Mouse (Mus musculus): ENCODE results near the gene Uba1.

Uba1 gene

DNA sequence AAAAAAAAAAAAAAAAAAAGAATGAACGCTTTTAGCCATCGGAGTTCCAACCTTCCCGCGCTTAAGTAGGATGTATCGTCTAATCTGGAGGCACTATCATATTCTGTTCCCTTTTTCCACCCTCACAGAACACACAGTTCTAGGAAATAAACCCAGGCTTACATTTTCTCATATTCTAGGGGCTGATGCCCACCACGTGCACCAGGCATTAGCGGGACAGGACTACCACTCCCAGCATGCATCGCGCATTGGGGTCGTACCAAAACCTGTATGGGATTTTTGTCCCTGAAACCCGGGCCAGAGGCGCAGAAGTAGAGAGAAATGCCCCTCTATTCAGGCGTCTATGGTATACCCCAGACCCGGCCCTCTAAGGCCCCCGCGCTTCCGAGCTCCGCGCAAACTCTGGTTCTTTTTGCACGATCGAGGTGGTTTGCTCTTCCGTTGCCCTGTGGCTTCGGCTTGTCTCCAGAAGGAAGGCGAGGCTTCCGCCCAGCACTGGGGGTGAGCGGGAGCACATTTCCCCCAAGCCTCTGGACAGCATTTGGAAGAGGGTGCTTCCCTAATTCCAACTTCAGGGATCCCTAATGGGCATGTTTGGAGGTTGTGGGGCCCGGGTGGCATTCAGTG is at the start of gene Uba1:
Uba1 (plus strand) TSS at position 301 of the 627 bp plus-strand sequence.
- peak; percentile 73 to 83 for DNase-seq

DNA sequence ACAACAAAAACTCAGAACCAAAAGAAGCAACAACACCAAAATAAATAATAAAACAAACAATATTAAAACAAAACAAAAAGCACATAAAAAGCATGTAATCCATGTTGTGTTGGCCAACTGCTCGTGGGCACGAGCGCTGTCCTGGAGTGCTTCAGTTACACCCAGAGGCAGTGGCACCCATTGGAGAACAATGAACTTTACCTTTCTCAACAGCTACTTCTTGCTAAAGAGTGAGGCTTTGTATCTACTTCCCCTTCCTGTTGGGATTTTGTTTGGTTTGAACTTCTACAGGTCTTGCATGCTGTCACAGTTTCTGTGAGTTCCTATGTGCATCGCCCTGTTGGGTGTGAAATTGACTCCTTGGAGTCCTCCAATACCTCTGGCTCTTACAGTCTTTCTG is 49.6 kb upstream of the Uba1 start:
- no peak for DNase-seq

DNA sequence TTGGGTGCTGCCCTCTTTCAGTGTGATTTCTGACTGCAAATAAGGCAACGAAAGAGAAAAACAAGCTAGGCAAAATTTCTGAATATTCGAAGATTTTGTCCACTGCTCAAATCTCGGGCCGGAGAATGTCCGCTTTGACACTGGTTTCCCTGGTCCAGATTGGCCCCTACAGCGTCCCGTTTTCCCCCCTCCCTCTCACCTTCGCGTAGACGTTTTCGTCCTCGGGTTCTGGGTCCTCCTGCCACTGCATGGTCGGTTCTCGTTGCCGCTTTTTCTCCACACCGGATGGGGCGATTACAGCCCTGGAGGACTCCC is 41.3 kb upstream of the Uba1 start:
- no peak for DNase-seq

DNA sequence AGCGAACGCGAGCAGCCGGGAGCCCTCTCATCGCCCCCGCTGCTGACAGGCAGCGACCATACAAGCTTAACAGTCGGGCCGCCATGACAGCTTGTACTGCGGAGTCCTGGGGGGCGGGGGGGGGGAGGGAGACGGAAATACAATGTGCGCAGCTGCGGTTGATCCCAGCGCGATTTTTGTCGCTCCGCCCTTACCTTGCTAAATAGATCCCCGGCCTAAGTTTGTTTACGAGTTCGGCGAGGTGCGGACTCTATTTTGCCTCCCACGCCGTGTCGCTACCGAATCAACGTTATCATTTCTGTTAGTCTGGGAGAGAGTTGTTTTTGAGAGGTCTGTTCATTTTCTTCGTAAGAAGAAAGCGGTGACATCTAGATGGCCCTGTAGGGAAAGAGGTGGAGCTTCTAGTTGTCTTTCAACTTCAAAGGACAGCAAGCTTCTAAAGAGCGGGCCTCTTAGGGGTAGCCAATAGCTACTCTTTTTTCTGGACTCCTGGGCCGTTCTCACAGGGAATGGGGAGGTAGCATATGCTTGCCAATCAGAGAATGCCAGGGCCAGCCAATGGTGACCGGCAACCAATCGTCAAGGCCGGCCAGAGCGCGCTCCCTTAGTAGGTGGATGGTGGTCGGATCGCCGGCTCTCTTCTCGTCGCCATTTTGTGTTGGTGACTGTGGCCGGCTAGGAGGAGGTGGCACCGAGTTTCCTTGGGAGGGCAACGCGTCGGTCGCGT is 40.8 kb upstream of the Uba1 start, which contains the start of the genes Rbm10 and Ndufb11:
Rbm10 (plus strand) TSS at position 328 of the 727 bp plus-strand sequence.
Ndufb11 (minus strand) TSS at position 444 of the 727 bp plus-strand sequence.
- DNase-seq = peak; percentile 83 to 93

DNA sequence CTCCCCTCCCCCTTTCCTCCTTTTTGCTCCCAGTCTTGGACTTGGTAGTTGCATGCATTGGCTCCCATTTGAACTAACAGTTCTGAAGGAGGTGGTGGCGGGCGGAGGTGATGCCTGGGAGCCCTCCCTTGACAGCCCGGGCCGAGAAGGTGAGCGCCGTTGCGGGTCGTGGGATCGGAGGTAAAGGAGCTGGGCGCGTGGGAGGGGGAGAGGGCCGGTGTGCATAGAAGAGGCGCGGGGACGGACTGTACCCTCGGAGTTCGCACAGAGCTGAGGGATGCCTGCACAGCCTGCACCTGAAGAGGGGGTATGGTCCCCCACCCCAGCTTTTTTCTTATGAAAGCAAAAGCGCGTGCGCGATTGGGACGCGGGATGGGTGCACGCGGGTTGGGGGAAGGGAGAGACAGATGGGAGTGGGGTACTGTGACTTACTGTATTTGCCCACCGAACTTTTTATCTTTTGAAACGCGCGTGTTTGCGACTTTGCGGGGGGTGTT is 40.2 kb upstream of the Uba1 start:
- DNase-seq = peak in 1 of 2 experiments; percentile 14

DNA sequence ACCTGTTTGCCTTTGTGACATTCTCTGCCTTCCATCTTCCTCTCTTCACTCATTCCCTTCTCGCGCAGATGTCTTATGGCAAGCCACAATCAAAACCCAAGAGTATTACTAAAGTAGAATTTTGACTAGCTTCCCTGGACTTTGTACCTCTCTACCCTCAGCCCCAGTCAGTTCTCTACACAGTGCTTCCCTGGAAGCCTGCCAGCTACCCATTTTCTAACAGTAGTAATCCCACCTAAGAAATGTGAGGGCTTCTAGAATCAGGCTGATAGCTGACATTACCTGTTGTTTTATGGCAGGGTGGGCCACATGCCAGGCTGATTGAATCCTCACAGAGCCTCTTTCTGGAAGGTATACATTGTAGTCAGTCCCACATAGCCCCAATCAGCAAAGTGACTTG is 20.0 kb upstream of the Uba1 start:
- peak; percentile 41 to 60 for DNase-seq

DNA sequence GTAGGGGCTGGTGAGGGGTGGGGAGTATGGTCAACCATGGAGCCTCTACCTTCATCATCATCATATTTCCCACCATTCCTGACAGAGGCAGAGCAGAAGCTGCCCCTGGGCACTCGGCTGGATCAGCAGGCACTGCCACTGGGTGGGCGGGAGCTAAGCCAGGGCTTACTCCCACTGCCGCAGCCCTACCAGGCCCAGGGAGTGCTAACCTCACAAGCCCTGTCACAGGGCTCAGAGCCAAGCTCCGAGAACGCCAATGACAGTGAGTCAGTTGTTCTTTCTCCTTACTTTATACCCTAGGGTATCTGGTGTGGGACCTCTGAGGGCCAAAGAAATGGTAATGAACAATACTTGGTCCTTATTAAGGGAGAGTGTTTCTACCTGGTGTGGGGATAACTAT is 13.3 kb upstream of the Uba1 start:
- DNase-seq = peak in 1 of 2 experiments; percentile 44

DNA sequence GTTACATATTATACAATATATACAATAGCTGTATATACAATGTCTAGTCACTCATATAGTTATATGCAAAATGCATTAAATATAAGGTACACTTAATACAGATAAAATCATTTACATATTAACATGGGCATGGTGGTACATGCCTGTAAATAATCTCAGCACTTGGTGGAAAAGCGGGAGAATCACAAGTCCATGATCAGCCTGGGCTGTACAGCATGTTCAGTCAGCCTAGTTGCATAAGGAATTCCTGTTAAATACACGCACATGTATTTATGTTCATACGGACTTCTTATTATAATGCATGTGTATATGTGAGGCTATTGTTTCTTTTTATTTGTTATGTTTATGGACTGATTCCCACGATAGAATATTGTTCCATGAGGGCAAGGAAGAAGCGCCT is 533 bp upstream of the Uba1 start:
- DNase-seq = no peak

DNA sequence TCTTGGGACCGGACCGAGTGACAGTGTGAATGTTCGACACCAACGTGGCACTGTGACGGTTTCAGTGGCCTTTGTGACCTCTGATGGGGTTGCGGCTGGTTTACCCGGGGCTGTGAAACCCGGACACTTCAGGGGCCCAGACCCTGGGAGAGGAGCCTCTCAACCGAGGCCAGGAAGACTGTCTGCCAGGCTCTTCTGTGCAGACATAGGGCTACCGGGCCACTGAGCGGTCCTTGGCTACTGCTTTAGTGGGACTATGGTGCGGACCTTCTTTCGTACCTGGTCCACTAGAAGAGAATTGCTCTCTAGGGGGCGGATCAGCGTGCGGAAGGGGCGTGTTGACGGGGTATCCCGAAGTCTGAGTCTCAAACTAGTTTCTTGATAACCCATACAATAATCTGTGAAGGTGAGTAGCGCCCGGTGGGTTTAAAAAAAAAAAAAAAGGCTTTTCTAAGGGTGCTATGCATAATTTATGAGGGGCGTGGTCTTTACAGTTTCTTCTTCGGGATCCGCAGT is 823 bp downstream of the Uba1 start:
- DNase-seq = peak in 1 of 2 experiments; percentile 5

DNA sequence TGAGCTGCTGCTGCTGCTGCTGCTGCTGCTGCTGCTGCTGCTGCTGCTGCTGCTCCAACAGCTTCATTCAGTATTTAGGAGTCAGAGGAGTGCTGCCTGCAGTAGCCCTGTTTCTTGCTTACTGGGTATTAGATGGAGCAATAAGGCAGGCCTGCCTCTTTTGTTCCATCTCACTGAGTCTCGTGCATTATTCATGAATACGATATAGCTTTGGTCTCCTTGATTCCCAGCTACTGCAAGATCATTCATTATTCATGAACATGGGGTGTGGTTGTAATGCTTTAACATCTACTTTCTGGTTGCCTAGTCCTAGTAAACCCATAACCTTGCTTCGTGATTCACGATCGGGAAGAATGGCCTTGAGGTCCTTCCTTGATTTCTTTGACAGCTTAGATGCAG is 4.2 kb downstream of the Uba1 start:
- DNase-seq = peak in 1 of 2 experiments; percentile 6

DNA sequence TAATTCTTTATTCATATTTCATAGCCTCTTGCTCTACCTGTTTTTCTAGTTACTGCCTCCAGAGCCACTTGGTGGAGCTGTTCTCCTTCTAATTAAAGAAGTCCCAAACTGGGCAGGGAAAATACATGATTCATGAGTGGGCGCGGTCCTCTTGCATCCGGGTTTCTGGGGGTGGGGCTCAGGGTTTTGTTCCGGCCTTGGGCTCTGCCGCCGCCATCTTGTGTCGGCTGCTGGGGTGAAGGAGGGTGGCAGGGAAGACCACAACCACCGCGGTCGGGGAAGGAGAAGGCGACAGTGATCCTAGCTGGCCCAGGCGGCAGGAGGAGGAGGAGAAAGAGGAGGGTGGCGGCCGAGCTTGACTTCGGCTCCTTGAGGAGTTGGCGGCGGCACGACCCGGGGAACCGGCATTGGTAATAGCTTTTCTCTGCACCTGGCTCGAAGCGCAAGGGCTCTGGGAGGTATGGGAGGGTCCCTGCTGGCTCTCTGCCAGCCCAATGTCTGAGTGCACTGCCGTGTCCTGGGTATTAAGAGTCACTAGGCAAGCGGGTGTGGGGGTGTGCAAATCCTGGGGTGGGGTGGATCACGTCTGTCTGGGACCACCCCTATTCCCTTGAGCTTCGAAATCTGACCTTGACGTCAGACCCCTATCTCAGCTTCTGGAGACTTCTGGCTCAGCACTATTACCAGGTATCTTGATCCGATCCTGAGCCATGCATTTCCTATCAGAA is 4.8 kb downstream of the Uba1 start:
- DNase-seq = peak; percentile 90 to 91

DNA sequence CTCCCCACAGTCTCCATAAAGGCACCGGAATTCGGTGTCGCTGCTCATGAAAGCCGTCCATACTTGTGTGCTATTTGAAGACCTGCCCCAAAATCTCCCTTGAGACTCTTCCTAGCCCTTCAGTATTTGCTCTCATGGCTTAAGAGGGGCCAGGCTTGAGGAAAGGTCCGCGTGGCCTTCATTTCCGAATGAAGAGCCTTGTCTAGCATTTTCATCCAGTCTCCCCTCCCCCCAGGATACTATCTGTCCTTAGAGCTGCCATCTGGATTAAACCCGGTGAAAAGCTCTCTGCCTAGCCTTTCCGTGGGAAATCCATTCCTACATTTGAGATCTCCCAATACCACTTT is 5.3 kb downstream of the Uba1 start:
- peak in 1 of 2 experiments; percentile 10 for DNase-seq

DNA sequence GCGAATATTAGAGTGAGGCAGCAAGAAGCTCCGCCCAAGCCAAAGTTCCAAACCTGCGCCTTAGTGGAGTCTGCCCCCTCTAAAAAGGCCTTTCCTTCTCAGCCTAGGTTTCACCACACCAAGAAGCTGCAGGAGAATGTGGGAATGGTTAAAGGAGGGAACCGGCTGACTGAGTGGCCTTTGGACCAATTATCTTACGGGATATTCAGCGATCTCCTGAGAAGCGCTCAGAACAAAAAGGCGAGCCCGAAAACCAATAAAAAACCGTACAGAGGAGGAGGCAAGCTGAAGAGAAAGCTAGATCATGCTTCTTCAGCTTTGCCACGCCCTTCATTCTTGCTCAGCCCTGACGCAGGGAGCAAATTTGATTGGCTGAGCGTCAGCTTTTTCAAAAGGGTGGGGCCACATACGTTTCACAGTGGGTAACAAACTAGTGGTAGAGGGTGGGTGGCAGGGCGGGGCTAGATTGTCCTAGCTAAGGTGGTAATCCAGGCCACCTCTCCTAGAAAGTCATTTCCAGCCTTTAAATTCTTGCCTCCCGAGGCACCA is 29.5 kb downstream of the Uba1 start, which contains the start of gene Cdk16:
Cdk16 (plus strand) TSS at position 436 of the 549 bp plus-strand sequence.
- DNase-seq = peak; percentile 90 to 95

DNA sequence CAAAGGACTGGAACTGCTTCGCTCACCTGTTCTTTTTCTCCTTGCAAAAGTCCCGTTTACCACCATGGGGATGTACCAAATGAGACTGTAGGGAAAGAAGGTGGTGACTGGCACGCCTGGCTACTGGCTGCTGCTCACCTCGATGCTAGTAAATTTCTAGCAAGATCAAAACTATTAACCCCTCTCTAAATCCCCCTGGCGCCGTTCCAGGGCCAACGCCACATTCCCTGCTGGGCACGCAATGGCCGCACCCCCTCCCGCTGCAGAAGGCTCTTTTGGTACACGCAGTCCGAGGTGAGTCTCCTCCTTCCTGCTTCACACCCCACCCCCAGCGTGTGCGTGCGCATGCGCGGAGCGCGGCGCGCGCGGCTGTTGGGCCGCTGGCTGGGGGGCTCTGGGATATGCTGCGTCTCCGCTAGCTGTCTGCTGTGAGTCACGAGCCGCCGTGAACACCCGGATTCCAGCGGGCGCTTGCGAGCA is 30.0 kb downstream of the Uba1 start:
- peak; percentile 79 to 91 for DNase-seq

DNA sequence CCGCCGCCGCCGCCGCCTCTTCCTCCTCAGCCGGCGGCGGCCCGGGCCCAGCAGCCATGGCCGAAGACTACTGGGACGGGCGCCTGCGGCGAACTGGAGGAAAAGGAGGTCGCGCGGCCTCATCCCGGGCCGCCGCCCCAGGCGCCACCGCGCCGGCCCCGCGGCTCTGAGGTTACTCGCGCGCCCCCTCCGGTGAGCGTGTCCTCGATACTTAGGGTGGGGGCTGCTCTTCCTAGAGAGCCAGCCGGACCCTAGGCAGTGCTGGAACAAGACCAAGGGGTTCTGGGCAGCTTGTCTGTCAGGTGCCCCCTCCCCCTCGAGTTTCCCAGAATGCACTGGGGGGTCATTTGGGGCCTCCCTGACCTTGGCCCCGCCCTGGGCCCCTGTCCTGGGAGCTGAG is 30.5 kb downstream of the Uba1 start:
- peak; percentile 66 to 84 for DNase-seq

DNA sequence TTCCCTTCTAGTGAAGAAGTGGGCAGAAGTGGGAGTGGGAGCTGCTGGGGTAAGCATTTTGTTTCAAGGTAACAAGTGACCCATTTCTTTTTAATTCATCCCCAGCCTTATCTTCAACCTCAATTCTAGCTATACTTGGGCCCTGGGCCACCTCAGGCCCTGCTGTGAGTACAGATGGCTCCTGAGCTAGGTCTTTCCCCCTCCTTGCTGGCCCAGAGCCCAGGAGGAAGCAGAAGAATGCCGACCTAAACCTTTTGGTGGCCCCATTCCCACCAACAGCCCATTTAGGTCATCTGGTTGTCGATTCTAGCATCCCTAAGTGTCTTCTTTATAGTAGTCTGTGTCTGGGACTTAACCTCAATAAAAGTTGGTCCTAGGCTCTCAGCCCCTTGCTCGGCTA is 33.4 kb downstream of the Uba1 start:
- DNase-seq = no peak

DNA sequence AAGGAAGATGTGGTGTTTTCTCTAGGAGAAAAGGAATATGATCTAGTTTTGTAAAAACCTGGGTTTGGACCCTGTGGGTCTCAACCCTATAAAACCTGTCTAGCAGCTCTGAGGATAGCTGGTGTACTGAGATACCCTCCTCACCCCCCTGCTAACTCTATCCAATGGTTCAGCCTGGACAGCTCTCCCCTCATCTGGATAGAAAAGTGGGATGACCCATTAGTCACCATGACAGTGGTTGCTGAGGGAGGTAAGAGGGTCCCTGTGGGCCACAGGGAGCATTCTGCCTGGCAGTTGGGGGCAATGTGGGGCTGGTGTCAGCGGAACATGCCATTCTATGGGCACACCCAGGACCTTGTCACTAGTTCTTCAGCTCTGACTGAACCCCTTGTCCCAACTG is 34.5 kb downstream of the Uba1 start:
- DNase-seq = no peak

DNA sequence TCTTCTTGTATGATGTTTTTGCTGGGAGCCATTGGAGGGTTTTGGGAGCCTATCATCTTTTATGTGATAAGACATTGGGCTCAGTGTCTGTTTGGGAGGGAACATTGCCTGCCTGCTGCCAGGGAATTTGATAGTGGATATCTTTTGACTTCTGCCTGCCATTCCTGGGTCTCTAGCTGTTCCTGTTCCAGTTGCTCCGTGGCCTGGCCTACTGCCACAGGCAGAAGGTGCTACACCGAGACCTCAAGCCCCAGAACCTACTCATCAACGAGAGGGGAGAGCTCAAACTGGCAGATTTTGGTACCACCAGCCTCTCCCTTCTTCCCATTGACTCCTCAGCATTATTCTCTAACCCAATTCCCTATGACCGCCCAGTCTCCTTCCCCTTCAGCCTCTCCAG is 37.7 kb downstream of the Uba1 start:
- DNase-seq = no peak

DNA sequence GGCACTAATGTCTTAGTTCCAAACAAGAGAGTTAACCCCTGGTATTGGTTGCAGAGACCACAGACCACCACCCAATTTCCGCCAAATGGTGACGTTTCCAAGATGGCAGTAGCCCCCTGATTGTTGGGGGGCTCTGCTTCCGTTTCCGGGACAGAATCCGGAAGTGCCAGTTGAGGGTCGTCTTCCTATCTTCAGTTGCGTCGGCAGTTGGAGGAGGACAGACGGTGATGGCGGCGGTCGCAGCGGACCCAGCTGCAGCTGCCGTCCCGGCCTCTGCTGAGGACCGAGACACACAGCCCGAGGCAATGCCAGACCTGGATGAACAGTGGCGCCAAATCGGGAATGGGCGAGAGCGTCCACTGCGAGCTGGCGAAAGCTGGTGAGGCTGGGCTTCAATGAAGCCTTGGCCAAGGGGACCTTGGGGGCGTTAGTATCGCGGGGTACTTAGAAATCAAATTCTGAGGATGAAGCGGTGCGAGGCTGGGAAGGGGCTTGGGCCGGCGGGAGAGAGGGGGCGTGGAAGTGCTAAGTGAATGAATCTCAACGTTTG is 45.7 kb downstream of the Uba1 start, which contains the start of gene Usp11:
Usp11 (plus strand) TSS at position 166 of the 550 bp plus-strand sequence.
- DNase-seq = peak in 1 of 2 experiments; percentile 12

DNA sequence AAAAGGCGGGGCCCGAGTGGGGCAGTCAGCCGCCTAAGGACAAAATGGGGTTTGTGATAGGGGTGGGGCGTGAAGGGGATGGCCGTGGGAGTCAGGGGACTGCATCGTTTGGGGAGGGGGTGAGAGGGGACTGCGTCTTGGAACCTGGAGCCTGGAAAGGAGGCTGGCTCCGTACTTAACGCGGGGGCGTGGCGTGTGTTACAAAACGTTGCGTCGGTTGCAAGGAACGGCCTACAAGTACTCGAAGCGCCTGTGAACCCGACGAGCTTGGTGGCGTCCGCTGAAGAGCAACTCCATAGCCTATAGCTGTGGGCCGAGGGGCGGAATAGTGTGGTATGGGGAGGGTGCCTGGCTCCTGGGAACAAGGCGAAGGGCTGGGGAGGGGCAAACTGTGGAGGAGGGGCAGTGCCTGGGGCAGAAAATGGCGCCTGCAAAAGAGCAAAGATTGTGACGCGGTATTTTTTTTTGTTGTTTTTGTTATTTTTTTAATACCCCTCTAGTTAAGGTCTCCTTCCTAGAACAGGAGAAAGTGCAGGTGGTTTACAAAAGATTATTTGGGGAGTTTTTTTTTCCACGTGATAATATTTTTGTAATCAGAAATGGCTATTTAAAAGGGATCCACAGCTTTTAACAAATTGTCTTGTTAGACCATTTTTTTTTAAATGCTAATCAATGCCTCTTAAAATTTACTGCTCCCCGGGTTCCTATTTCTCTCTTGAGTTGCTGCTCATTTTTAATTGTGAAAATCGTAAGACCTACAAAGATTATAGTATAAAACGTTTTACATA is 46.4 kb downstream of the Uba1 start:
- DNase-seq = peak; percentile 79 to 89

DNA sequence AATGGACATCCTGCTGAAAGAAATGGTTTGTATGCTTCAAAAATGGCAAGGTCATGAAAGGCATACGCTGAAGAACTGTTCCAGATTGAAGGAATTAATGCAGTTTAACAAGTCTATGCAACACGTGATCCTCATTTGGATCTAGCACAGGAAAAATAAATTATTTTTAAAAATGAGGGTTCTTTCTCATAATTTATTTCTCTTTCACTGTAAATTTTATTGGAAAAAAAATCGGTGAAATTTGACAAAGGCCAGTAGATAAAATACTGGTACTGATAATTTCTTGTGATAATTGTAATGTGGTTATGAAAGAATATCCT is 46.9 kb downstream of the Uba1 start:
- no peak for DNase-seq

DNA sequence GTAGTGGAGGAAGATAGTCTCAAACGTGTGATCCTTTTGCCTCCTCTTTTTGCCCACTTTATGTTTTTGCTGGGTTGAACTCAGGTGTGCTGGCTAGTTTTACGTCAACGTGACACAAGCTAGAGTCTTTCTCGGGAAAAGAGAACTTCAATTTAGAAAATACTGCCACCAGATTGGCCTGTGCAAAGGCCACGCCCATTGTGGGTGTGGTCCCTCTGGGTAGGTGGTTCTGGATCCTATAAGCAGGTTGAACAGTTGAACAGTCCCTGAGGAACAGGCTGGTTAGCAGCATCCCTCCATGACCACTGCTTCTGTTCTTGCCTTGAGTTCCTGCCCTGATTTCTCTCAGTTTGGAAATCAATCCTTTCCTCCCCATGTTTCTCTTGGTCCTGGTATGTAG is 70.6 kb downstream of the Uba1 start:
- no peak for DNase-seq

Data from kidney, postnatal 25 days (tissue).